Mouse (Mus musculus) stomach, embryonic 14.5 days (tissue): ENCODE measurements around the gene Fancc. TPM values are rescaled to one million over a fixed set of nuclear protein-coding genes. Genes with fewer than 3 reads are reported as not detected.

Experiments used
- ATAC-seq: fragments of 200-750 bp; cut with Nextera tagmentation; 2 replicates; pipeline ENCODE4 v1.8.0; 2017; ENCODE audit warnings: low read depth, moderate TSS enrichment; ENCODE audit not compliant: insufficient number of reproducible peaks, insufficient read depth, low FRiP score
- H3K27ac ChIP-seq: fragments of 300-500 bp; sonication (generic); 2 replicates; pipeline ENCODE4 v1.5.1; 2014; ENCODE audit warnings: mild to moderate bottlenecking, low read length, moderate library complexity, mixed read lengths
- H3K27me3 ChIP-seq: fragments of 300-500 bp; sonication (generic); 2 replicates; pipeline ENCODE4 v1.6.1; 2014; ENCODE audit warnings: low read length, control low read depth, mixed read lengths; ENCODE audit not compliant: control insufficient read depth, insufficient read depth
- H3K36me3 ChIP-seq: fragments of 300-500 bp; sonication (generic); 2 replicates; pipeline ENCODE4 v1.6.1; 2014; ENCODE audit warnings: mild to moderate bottlenecking, control low read depth, low read length, moderate library complexity, mixed read lengths; ENCODE audit not compliant: control insufficient read depth, insufficient read depth
- H3K4me1 ChIP-seq: fragments of 300-500 bp; sonication (generic); 2 replicates; pipeline ENCODE4 v1.6.1; 2014; ENCODE audit warnings: low read length, control low read depth, mixed read lengths; ENCODE audit not compliant: control insufficient read depth, insufficient read depth
- H3K4me2 ChIP-seq: fragments of 300-500 bp; sonication (generic); replicated peaks from 2 replicates; pipeline ENCODE4 v1.6.1; 2014; ENCODE audit warnings: low read depth, low read length, control low read depth
- H3K4me3 ChIP-seq: fragments of 300-500 bp; sonication (generic); 2 replicates; pipeline ENCODE4 v1.5.1; 2014; ENCODE audit warnings: low read depth, low read length, control low read depth
- H3K9ac ChIP-seq: fragments of 300-500 bp; sonication (generic); replicated peaks from 2 replicates; pipeline ENCODE4 v1.6.1; 2014; ENCODE audit warnings: low read depth, mild to moderate bottlenecking, control low read depth, low read length, moderate library complexity, mixed read lengths
- H3K9me3 ChIP-seq: fragments of 300-500 bp; sonication (generic); 2 replicates; pipeline ENCODE4 v1.6.1; 2016; ENCODE audit warnings: low read depth, low read length, control low read depth; ENCODE audit not compliant: control insufficient read depth
- WGBS: fragments of 180-500 bp; shearing (Covaris S2); extraction: QIAGEN DNeasy Blood & Tissue Kit; methylation state at CpG from one replicate; pipeline ENCODE4 v1.1.7; 2014; 5-methylcytosine and 5-hydroxymethylcytosine counted together
- polyA plus RNA-seq: library from polyadenylated mRNA; unstranded; fragments of >200 nt; fragmentation: Nextera tagmentation; extraction: Ambion mirVana; gene quantifications from 2 replicates; pipeline ENCODE4 v1.2.1, GENCODE M21; 2014

The Fancc gene
- polyA plus RNA-seq, 1 experiment from 2014 or later, result 24.3 TPM

- WGBS, result 50% methylated on average over 4 of the region's 4 CpGs
- ATAC-seq, result no peak; the same call in 1 of the 2 replicates
- no peak overlapping the region for H3K27ac ChIP-seq
- no peak overlapping the region for H3K9ac ChIP-seq
- H3K9me3 ChIP-seq, result no peaks in the 10 kb centered on the region
- no peak overlapping the region for H3K4me2 ChIP-seq
- peaks cover 98% of the 10 kb centered on the region for H3K36me3 ChIP-seq
- peaks cover 17% of the 10 kb centered on the region; the same call in 1 of the 2 replicates for H3K4me1 ChIP-seq
- no peak overlapping the region for H3K4me3 ChIP-seq
- no peaks in the 10 kb centered on the region for H3K27me3 ChIP-seq
Measured at GRCm38 (mm10) chr13:63534981-63535380, 37.9 kb upstream of the Fancc start.

GRCm38 (mm10) chr13:63530857-63531256 lies 33.8 kb upstream of the Fancc start:
- Histone ChIP-seq H3K27ac (peak overlapping the region; percentile 39; the same call in 1 of the 2 replicates), H3K4me3 (no peak overlapping the region), H3K9ac (no peak overlapping the region), H3K4me1 (peaks cover 50% of the 10 kb centered on the region), H3K27me3 (no peaks in the 10 kb centered on the region), H3K9me3 (no peaks in the 10 kb centered on the region), H3K4me2 (no peak overlapping the region), H3K36me3 (peaks cover 88% of the 10 kb centered on the region)
- no peak for ATAC-seq
- 76% methylated on average over 9 of the region's 9 CpGs for WGBS

GRCm38 (mm10) chr13:63530371-63530764 lies 33.3 kb upstream of the Fancc start:
- Histone ChIP-seq H3K27ac (peak overlapping the region; percentile 57; the same call in 1 of the 2 replicates), H3K36me3 (peaks cover 88% of the 10 kb centered on the region), H3K4me3 (no peak overlapping the region), H3K4me1 (peaks cover 51% of the 10 kb centered on the region), H3K27me3 (no peaks in the 10 kb centered on the region), H3K4me2 (no peak overlapping the region), H3K9ac (no peak overlapping the region; the same call in 1 of the 2 replicates), H3K9me3 (no peaks in the 10 kb centered on the region)
- no peak for ATAC-seq
- WGBS, result 59% methylated on average over 3 of the region's 3 CpGs

- no peaks in the 10 kb centered on the region for H3K27me3 ChIP-seq
- peaks cover 87% of the 10 kb centered on the region for H3K36me3 ChIP-seq
- H3K9me3 ChIP-seq, result no peaks in the 10 kb centered on the region
- 41% methylated on average over 3 of the region's 3 CpGs for WGBS
- H3K4me3 ChIP-seq, result no peak overlapping the region
- H3K9ac ChIP-seq, result no peak overlapping the region; the same call in 1 of the 2 replicates
- ATAC-seq, result no peak
- H3K27ac ChIP-seq, result peak overlapping the region; percentile 57; the same call in 1 of the 2 replicates
- no peak overlapping the region for H3K4me2 ChIP-seq
- H3K4me1 ChIP-seq, result peaks cover 53% of the 10 kb centered on the region
Measured at GRCm38 (mm10) chr13:63529602-63530370, 32.7 kb upstream of the Fancc start.

GRCm38 (mm10) chr13:63528852-63529251 lies 31.8 kb upstream of the Fancc start:
- WGBS, result 17% methylated on average over 2 of the region's 2 CpGs
- no peaks in the 10 kb centered on the region for H3K9me3 ChIP-seq
- no peak overlapping the region for H3K9ac ChIP-seq
- H3K27ac ChIP-seq, result peak overlapping the region; percentile 78
- H3K4me2 ChIP-seq, result no peak overlapping the region
- ATAC-seq, result no peak
- H3K27me3 ChIP-seq, result no peaks in the 10 kb centered on the region
- no peak overlapping the region for H3K4me3 ChIP-seq
- H3K36me3 ChIP-seq, result peaks cover 85% of the 10 kb centered on the region
- H3K4me1 ChIP-seq, result peaks cover 58% of the 10 kb centered on the region

- WGBS, result 15% methylated on average over 5 of the region's 5 CpGs
- H3K4me1 ChIP-seq, result peaks cover 64% of the 10 kb centered on the region
- no peaks in the 10 kb centered on the region for H3K27me3 ChIP-seq
- H3K9me3 ChIP-seq, result no peaks in the 10 kb centered on the region
- H3K36me3 ChIP-seq, result peaks cover 83% of the 10 kb centered on the region
- H3K4me3 ChIP-seq, result no peak overlapping the region
- ATAC-seq, result peak; percentile 26; the same call in 1 of the 2 replicates
- peak overlapping the region; percentile 78 for H3K27ac ChIP-seq
- H3K4me2 ChIP-seq, result no peak overlapping the region
- H3K9ac ChIP-seq, result no peak overlapping the region
Measured at GRCm38 (mm10) chr13:63528164-63528675, 31.1 kb upstream of the Fancc start.

- WGBS, result 34% methylated on average over 11 of the region's 11 CpGs
- Histone ChIP-seq H3K36me3 (peaks cover 77% of the 10 kb centered on the region), H3K27me3 (no peaks in the 10 kb centered on the region), H3K9ac (no peak overlapping the region), H3K4me1 (peaks cover 70% of the 10 kb centered on the region), H3K27ac (peak overlapping the region; percentile 93), H3K4me3 (no peak overlapping the region), H3K9me3 (no peaks in the 10 kb centered on the region), H3K4me2 (no peak overlapping the region)
- ATAC-seq, result peak; percentile 39; the same call in 1 of the 2 replicates
Measured at GRCm38 (mm10) chr13:63525571-63526197, 28.6 kb upstream of the Fancc start.
